Mouse (Mus musculus): ENCODE measurements around the gene Prm1.
"Not testable (repeated sequence)": the region's sequence is repeated elsewhere in the genome, so short reads cannot be mapped to it uniquely, and the experiment has no call there.

The Prm1 gene

GRCm38 (mm10) chr16:10805789-10806527 lies at the start of gene Prm1:
Gene Prm1 (minus strand): TSS chr16:10805839.
- no peak for DNase-seq

GRCm38 (mm10) chr16:10852216-10852615 lies 46.6 kb upstream of the Prm1 start:
- DNase-seq, result not testable (repeated sequence)

GRCm38 (mm10) chr16:10850905-10851304 lies 45.3 kb upstream of the Prm1 start:
- peak in 1 of 2 experiments; percentile 31 for DNase-seq

- peak; percentile 87 to 90 for DNase-seq
Observed at GRCm38 (mm10) chr16:10849965-10850861, 44.6 kb upstream of the Prm1 start.

GRCm38 (mm10) chr16:10846503-10846902 lies 40.9 kb upstream of the Prm1 start:
- peak; percentile 50 to 54 for DNase-seq

GRCm38 (mm10) chr16:10845952-10846351 lies 40.3 kb upstream of the Prm1 start:
- no peak for DNase-seq

GRCm38 (mm10) chr16:10844319-10844670 lies 38.7 kb upstream of the Prm1 start:
- DNase-seq, result no peak

- DNase-seq, result no peak
Observed at GRCm38 (mm10) chr16:10843486-10844318, 38.1 kb upstream of the Prm1 start.

- peak in 1 of 2 experiments; percentile 21 for DNase-seq
Observed at GRCm38 (mm10) chr16:10842282-10842855, 36.7 kb upstream of the Prm1 start.

- DNase-seq, result no peak
Observed at GRCm38 (mm10) chr16:10840018-10840417, 34.4 kb upstream of the Prm1 start.

- DNase-seq, result no peak
Observed at GRCm38 (mm10) chr16:10838487-10839245, 33.0 kb upstream of the Prm1 start.

GRCm38 (mm10) chr16:10837903-10838302 lies 32.3 kb upstream of the Prm1 start:
- DNase-seq, result no peak

GRCm38 (mm10) chr16:10837250-10837649 lies 31.6 kb upstream of the Prm1 start:
- no peak for DNase-seq

GRCm38 (mm10) chr16:10836388-10836787 lies 30.7 kb upstream of the Prm1 start:
- DNase-seq, result no peak

- peak; percentile 83 to 86 for DNase-seq
Observed at GRCm38 (mm10) chr16:10834911-10835587, 29.4 kb upstream of the Prm1 start, which contains the start of gene Rmi2. Gene Rmi2 (plus strand): TSS chr16:10835059.

- no peak for DNase-seq
Observed at GRCm38 (mm10) chr16:10834542-10834910, 28.9 kb upstream of the Prm1 start.

- DNase-seq, result no peak
Observed at GRCm38 (mm10) chr16:10828461-10828805, 22.8 kb upstream of the Prm1 start.

- no peak for DNase-seq
Observed at GRCm38 (mm10) chr16:10827766-10828460, 22.3 kb upstream of the Prm1 start.

GRCm38 (mm10) chr16:10827269-10827668 lies 21.6 kb upstream of the Prm1 start:
- DNase-seq, result no peak

GRCm38 (mm10) chr16:10825840-10826239 lies 20.2 kb upstream of the Prm1 start:
- no peak for DNase-seq

GRCm38 (mm10) chr16:10824536-10824935 lies 18.9 kb upstream of the Prm1 start:
- no peak for DNase-seq
